Mouse (Mus musculus) forebrain, embryonic 16.5 days (tissue): ENCODE results near the gene Traf3ip1. TPM values are rescaled to one million over a fixed set of nuclear protein-coding genes. Genes with fewer than 3 reads are reported as not detected.

Source experiments
- ATAC-seq: fragments of 200-750 bp; cut with Nextera tagmentation; 2 replicates; pipeline ENCODE4 v1.8.0; 2017; ENCODE audit warnings: mild to moderate bottlenecking, moderate library complexity
- H3K27ac ChIP-seq: fragments of 300-500 bp; sonication (generic); 2 replicates; pipeline ENCODE4 v1.5.1; 2014; ENCODE audit warnings: low read length, control low read depth
- H3K27me3 ChIP-seq: fragments of 300-500 bp; sonication (generic); replicated peaks from 2 replicates; pipeline ENCODE4 v1.6.1; 2014; ENCODE audit warnings: low read length; ENCODE audit not compliant: control insufficient read depth, insufficient read depth
- H3K36me3 ChIP-seq: fragments of 300-500 bp; sonication (generic); 2 replicates; pipeline ENCODE4 v1.6.1; 2014; ENCODE audit not compliant: control insufficient read depth, insufficient read depth
- H3K4me1 ChIP-seq: fragments of 300-500 bp; sonication (generic); replicated peaks from 2 replicates; pipeline ENCODE4 v1.6.1; 2014; ENCODE audit warnings: low read length; ENCODE audit not compliant: control insufficient read depth, insufficient read depth
- H3K4me2 ChIP-seq: fragments of 300-500 bp; sonication (generic); 2 replicates; pipeline ENCODE4 v1.6.1; 2014; ENCODE audit warnings: mild to moderate bottlenecking, low read length, control low read depth
- H3K4me3 ChIP-seq: fragments of 300-500 bp; sonication (generic); replicated peaks from 2 replicates; pipeline ENCODE4 v1.5.1; 2014; ENCODE audit warnings: mild to moderate bottlenecking, low read length, control low read depth
- H3K9ac ChIP-seq: fragments of 300-500 bp; sonication (generic); replicated peaks from 2 replicates; pipeline ENCODE4 v1.6.1; 2014; ENCODE audit warnings: low read depth, low read length, control low read depth
- H3K9me3 ChIP-seq: fragments of 300-500 bp; sonication (generic); 2 replicates; pipeline ENCODE4 v1.6.1; 2016; ENCODE audit warnings: low read length; ENCODE audit not compliant: control insufficient read depth
- WGBS: fragments of 180-500 bp; shearing (Covaris S2); extraction: QIAGEN DNeasy Blood & Tissue Kit; methylation state at CpG from one replicate; pipeline ENCODE4 v1.1.7; 2014; 5-methylcytosine and 5-hydroxymethylcytosine counted together
- polyA plus RNA-seq: library from polyadenylated mRNA; unstranded; fragments of >200 nt; fragmentation: Nextera tagmentation; extraction: Ambion mirVana; gene quantifications from 2 replicates; pipeline ENCODE4 v1.2.1, GENCODE M21; 2015

Gene Traf3ip1
- polyA plus RNA-seq, 1 experiment from 2014 or later = 13.2 TPM

DNA sequence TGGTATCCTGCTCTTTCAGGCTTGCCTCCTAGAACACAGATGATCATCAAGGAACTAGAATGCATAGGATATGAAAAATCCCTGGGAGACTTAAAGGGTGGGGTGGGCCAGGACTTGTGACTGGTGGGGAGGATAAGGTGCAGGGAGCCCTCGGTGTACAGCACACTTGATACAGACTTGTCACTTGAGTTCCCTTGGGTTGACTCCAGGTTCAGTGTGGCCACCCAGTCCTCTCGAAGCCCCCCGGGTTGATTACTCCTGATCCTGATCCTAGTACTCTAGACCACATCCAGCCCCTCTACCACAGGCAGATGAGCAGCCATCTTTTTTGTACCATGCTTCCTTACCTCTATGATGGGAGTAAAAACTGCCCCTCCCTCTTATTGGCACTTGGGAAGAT, 39.5 kb upstream of the Traf3ip1 start:
- H3K4me3 ChIP-seq = no peak overlapping the region
- H3K4me1 ChIP-seq = peaks cover 39% of the 10 kb centered on the region
- ATAC-seq = no peak
- H3K27ac ChIP-seq = no peak overlapping the region
- no peaks in the 10 kb centered on the region for H3K27me3 ChIP-seq
- no peaks in the 10 kb centered on the region for H3K36me3 ChIP-seq
- no peak overlapping the region for H3K4me2 ChIP-seq
- 90% methylated on average over 3 of the region's 3 CpGs for WGBS
- no peaks in the 10 kb centered on the region for H3K9me3 ChIP-seq
- H3K9ac ChIP-seq = no peak overlapping the region

DNA sequence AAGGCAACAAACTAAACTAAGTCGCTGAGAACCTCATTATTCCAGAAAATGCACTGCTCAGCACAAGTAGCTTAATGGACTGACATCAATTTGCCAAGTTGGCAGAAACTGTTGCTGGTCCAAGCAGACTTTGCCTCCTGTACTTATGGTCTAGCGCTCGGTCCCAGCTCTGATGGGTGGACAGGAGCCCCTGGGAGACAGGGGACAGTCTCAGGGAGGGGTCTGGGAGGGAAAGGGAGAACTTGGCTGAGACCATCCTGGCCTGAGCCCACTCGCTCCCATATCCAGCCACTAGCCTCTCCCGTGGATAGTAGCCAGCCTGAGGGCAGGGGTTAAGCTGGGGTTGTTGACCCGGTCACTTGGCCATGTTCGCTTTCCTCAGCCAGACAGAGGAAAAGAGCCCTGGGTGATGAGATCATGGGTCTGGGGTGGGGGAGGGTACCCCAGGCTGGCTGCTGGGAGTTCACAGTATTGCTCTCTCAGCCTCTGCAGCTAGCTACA, 38.7 kb upstream of the Traf3ip1 start:
- H3K27me3 ChIP-seq = no peaks in the 10 kb centered on the region
- no peaks in the 10 kb centered on the region for H3K9me3 ChIP-seq
- ATAC-seq = no peak
- peak overlapping the region; percentile 4; the same call in 1 of the 2 replicates for H3K4me2 ChIP-seq
- H3K4me3 ChIP-seq = no peak overlapping the region
- no peak overlapping the region for H3K9ac ChIP-seq
- no peaks in the 10 kb centered on the region for H3K36me3 ChIP-seq
- WGBS = 36% methylated on average over 7 of the region's 7 CpGs
- peaks cover 42% of the 10 kb centered on the region for H3K4me1 ChIP-seq
- H3K27ac ChIP-seq = peak overlapping the region; percentile 54

DNA sequence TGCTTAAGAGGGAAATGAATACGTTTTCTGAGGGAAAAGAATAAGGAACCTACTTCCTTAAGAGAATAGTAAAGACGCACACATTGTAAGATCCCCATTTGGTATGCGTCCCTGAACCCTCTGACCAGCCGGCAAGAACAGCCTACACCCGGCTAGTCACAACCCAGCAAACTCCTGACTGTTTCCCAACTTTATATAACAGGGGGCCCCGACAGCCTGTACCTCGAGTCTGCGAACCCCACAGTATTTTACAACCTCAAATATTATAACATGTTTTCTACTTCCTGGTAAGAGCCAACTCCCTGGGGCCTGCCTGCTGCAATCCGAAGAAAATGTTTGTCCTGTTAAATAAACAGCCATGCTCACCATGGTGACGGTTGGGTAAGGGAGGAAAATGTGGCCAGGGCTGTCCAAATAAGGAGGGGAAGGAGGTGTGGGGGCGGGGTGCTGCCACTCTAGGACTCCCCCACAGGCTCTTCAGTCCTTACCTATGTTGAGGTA, 38.1 kb upstream of the Traf3ip1 start:
- no peak for ATAC-seq
- Histone ChIP-seq H3K9ac (no peak overlapping the region), H3K36me3 (no peaks in the 10 kb centered on the region), H3K4me2 (peak overlapping the region; percentile 4; the same call in 1 of the 2 replicates), H3K4me3 (no peak overlapping the region), H3K9me3 (no peaks in the 10 kb centered on the region), H3K27me3 (no peaks in the 10 kb centered on the region), H3K4me1 (peaks cover 42% of the 10 kb centered on the region), H3K27ac (no peak overlapping the region; the same call in 1 of the 2 replicates)
- WGBS = 29% methylated on average over 11 of the region's 11 CpGs

DNA sequence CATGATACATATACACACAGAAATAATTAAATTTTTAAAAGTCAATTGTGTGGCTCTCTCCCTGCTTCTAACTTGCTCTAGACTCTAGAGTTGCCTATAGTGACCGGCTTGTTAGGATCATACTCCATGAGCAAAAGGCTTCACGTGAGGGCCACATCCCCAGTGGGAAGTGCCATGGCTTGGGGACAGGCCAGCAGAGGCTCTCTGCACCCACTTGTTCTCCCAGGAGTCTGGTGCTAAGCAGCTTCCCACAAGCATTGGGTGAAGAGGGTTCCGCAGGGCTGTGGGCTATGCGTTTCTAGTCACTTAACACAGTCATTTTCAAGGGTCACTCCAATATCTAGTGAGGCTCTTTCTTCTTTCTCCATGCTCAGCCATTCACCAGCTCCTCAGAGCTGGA, 37.3 kb upstream of the Traf3ip1 start:
- no peaks in the 10 kb centered on the region for H3K9me3 ChIP-seq
- 94% methylated on average over 4 of the region's 4 CpGs for WGBS
- ATAC-seq = no peak
- no peak overlapping the region for H3K9ac ChIP-seq
- H3K36me3 ChIP-seq = no peaks in the 10 kb centered on the region
- H3K4me3 ChIP-seq = no peak overlapping the region
- H3K4me1 ChIP-seq = peaks cover 42% of the 10 kb centered on the region
- no peaks in the 10 kb centered on the region for H3K27me3 ChIP-seq
- no peak overlapping the region for H3K4me2 ChIP-seq
- no peak overlapping the region for H3K27ac ChIP-seq

DNA sequence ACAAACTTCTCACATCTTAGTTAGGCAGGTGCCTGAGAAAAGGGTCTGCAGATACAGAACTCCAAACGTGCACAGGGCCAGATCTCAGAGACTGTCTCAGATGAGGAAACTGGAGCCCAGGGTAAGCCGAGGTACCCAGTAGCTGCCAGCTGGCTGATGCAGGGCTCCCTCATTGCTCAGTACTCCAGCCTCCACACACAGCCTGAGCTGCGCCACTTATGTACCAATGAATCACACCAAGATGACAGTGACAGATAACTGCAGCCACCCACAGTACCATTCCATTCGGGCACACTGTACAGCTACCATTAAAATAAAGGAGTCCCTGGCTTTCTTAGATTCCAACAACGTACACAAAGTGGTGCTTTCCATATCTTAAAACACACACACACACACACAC, 36.7 kb upstream of the Traf3ip1 start:
- H3K27me3 ChIP-seq = no peaks in the 10 kb centered on the region
- 0 out of 2 replicates have a peak overlapping the region, but pooled peaks have one; percentile 4 for H3K27ac ChIP-seq
- H3K4me2 ChIP-seq = peak overlapping the region; percentile 70; the same call in 1 of the 2 replicates
- H3K4me3 ChIP-seq = peak overlapping the region; percentile 69
- H3K4me1 ChIP-seq = peaks cover 42% of the 10 kb centered on the region
- no peak for ATAC-seq
- no peaks in the 10 kb centered on the region for H3K36me3 ChIP-seq
- no peak overlapping the region; the same call in none of the 2 replicates for H3K9ac ChIP-seq
- WGBS = 52% methylated on average over 5 of the region's 5 CpGs
- H3K9me3 ChIP-seq = no peaks in the 10 kb centered on the region

DNA sequence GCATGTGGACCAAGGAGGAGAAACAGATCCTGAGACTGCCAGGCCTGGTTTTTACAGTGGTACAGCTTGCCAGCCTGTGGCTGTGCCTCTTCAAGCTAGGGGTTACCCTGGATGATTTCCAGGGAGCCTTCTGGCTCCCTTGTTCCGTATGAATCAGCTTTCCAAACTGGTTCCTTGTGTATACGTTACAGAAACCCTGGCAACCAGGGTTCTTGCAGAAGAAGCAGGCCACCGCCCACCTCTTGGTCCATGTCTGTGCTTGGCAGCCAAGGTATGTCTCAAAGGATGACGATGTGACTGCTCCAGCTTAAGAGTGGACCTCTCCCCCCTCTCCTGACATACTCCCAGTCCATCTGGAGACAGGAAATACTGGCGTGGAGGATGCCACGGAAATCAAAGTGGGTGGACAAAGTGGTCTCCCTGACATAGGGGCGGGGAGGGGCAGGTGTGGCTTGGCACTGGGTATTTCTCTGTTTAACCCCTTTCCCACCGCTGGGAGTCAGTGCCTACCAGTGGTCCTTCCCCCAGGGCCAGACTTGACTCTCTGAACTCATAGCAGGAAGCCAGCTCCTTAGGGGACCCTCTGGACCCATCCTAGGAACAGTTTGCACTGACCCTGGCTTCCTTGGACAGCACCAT, 36.1 kb upstream of the Traf3ip1 start:
- peaks cover 42% of the 10 kb centered on the region for H3K4me1 ChIP-seq
- peak; percentile 1; the same call in 1 of the 2 replicates for ATAC-seq
- H3K27me3 ChIP-seq = no peaks in the 10 kb centered on the region
- peak overlapping the region; percentile 70 for H3K4me2 ChIP-seq
- peak overlapping the region; percentile 68 for H3K9ac ChIP-seq
- peak overlapping the region; percentile 29; the same call in 1 of the 2 replicates for H3K27ac ChIP-seq
- peak overlapping the region; percentile 69 for H3K4me3 ChIP-seq
- 7% methylated on average over 8 of the region's 8 CpGs for WGBS
- no peaks in the 10 kb centered on the region for H3K9me3 ChIP-seq
- no peaks in the 10 kb centered on the region for H3K36me3 ChIP-seq

DNA sequence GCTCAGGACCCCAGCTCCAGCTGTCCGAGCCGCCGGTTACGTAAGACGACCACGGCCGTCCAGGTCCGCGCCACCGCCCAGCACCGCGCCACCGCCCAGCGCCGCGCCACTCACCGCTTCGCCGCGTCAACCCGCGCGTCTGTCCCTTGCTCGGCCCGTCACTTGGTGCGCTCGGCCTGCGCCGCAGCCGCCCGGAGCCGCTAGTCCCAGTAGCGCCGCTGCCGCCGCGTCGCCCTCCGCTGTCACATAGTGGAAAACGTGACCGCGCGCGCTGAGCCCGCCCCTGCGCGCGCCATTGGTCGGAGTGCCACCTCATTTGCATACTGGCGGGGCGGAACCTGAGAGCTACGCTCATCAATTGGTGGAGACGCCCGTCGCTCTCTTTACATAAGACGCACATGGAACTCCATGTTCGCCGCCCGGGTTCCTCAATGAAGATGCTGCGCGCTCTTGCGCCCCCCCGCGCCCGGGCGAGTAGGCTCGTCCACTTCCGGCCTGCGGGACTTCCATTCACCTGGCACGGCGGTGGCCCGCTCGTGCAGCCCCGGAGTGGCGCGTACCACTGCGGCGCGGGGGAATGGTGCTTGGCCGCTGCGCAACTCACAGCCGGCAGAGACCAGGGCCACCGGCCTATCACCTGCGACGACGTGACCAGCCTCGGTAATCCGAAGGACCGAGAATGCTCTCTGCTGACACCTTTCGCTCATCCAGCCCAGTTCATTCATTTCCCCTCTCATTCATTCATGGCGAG, 35.2 kb upstream of the Traf3ip1 start, which contains the start of gene Per2:
TSS of gene Per2 (minus strand) at position 266 of the 751 bp plus-strand sequence.
- peak within 1 kb of the TSS; percentile 68 for H3K9ac ChIP-seq
- peak within 1 kb of the TSS; percentile 43; the same call in 1 of the 2 replicates for H3K27ac ChIP-seq
- peak within 1 kb of the TSS; percentile 69 for H3K4me3 ChIP-seq
- H3K36me3 ChIP-seq = no peaks in the 10 kb centered on the region
- H3K4me2 ChIP-seq = peak within 1 kb of the TSS; percentile 88
- H3K4me1 ChIP-seq = peaks cover 42% of the 10 kb centered on the region
- under 1% methylated on average over 91 of the region's 91 CpGs for WGBS
- H3K9me3 ChIP-seq = no peaks in the 10 kb centered on the region
- ATAC-seq = peak; percentile 98
- H3K27me3 ChIP-seq = no peaks in the 10 kb centered on the region

DNA sequence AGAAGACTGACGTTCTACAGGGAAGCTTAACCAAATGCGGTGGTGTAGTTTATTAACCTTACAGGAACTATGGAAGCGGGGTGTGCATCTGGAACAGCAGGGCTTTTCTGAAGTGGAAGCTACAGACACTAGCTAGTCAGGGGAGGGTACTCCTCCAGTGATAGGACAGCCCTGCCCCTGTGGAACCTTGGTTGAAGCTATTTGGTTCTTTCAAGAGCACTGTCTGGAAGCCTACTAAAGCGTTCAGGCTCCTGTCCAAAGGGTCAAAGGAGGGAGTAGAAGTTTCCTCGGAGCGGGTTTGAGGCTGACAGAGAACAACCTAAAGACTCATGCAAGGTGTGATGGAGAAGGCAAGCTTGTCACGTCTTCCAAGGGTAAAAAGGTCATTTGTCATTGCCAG, 34.4 kb upstream of the Traf3ip1 start:
- WGBS = 47% methylated on average over 7 of the region's 7 CpGs
- H3K4me1 ChIP-seq = peaks cover 42% of the 10 kb centered on the region
- H3K27ac ChIP-seq = no peak overlapping the region

DNA sequence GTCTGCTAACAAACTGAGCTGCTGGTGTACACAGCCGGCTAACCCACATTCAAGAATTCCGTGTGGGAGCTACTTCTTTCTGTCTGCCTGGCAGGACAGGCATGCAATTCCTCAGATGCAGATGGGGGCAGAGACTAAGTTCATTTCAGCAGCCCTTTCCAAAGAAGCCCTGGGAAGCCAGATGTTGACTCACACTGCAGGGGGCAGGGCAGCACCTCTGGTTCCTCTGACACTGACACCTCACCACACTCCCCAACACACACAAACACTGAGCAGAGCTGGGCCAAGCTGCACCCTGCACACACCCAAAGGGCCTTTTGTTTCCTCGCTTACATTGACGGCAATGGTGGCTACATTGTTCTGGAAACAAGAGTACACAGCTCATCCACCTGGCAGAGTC, 33.9 kb upstream of the Traf3ip1 start:
- no peak overlapping the region for H3K4me2 ChIP-seq
- ATAC-seq = no peak
- H3K27me3 ChIP-seq = no peaks in the 10 kb centered on the region
- no peaks in the 10 kb centered on the region for H3K9me3 ChIP-seq
- no peak overlapping the region for H3K9ac ChIP-seq
- no peak overlapping the region for H3K4me3 ChIP-seq
- H3K36me3 ChIP-seq = no peaks in the 10 kb centered on the region
- H3K4me1 ChIP-seq = peaks cover 37% of the 10 kb centered on the region
- 41% methylated on average over 4 of the region's 4 CpGs for WGBS
- no peak overlapping the region for H3K27ac ChIP-seq

More for the DNA sequence above, 34.4 kb upstream of the Traf3ip1 start:
- Histone ChIP-seq H3K27me3 (no peaks in the 10 kb centered on the region), H3K36me3 (no peaks in the 10 kb centered on the region), H3K9me3 (no peaks in the 10 kb centered on the region), H3K4me2 (peak overlapping the region; percentile 88), H3K4me3 (peak overlapping the region; percentile 69), H3K9ac (peak overlapping the region; percentile 63)
- no peak for ATAC-seq
